Mouse (Mus musculus): Measurements from ENCODE around the gene Map4k1.
A peak's percentile ranks its signal among the peaks of the same experiment; 100 is the strongest.

The Map4k1 gene

DNA sequence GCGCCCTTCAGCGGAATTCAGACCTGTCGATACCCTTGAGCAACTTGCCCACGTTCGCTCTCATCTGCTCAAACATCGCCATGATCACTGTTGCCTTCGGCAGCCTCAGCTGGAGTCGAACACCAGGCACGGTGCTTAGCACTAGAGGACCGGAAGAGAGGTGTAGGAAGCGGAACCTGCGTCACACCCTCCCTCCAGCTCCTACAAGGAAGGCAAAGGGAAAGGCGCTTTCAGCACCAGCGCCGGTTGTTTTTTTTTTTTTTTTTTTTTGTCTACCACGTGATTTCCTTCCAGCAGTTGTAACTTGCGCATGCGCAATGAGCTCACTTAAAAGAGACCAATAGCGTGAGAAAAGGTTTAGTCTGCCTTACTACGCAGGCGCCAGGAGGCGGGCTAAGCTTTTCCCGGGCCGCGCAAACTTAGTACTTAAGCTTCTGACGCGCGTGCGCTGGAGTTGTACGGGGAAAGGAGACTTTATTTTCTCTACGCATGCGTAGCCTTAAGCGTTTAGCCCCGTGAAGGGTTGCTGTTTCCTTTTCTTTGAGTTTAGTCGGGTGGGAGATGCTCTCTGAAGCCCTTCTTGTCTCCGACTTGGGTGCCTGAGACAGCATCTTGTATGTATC lies at the start of gene Map4k1, which contains the start of gene Eif3k:
Map4k1 (plus strand) TSS at position 400 of the 623 bp plus-strand sequence.
Eif3k (minus strand) TSS at position 214 of the 623 bp plus-strand sequence.
- peak; percentile 97 for DNase-seq

- no peak for DNase-seq
Observed at GRCm38 (mm10) chr7:28932421-28933041, 49.3 kb upstream of the Map4k1 start.

DNA sequence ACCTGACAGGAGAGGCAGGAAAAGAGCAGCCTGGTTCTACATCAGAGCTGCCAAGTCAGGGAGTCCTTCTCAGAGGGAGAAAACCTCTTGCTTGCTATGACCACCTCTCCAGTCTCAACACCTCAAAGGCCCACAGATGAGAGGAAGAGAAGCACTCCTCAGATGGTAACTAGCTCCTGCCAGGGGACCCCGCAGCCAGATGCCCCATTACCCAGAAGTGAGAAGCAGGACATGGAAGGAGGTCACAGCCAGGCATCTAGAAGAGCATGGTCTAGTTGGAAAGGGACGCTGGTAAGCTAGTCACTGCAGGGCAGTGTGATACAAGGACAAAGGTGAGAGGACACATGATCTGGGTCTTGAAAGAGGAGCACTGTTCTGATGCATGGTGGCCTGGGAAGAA lies 48.0 kb upstream of the Map4k1 start:
- no peak for DNase-seq

GRCm38 (mm10) chr7:28936787-28937186 lies 45.1 kb upstream of the Map4k1 start:
- DNase-seq: no peak

GRCm38 (mm10) chr7:28938654-28939053 lies 43.2 kb upstream of the Map4k1 start:
- DNase-seq: no peak

DNA sequence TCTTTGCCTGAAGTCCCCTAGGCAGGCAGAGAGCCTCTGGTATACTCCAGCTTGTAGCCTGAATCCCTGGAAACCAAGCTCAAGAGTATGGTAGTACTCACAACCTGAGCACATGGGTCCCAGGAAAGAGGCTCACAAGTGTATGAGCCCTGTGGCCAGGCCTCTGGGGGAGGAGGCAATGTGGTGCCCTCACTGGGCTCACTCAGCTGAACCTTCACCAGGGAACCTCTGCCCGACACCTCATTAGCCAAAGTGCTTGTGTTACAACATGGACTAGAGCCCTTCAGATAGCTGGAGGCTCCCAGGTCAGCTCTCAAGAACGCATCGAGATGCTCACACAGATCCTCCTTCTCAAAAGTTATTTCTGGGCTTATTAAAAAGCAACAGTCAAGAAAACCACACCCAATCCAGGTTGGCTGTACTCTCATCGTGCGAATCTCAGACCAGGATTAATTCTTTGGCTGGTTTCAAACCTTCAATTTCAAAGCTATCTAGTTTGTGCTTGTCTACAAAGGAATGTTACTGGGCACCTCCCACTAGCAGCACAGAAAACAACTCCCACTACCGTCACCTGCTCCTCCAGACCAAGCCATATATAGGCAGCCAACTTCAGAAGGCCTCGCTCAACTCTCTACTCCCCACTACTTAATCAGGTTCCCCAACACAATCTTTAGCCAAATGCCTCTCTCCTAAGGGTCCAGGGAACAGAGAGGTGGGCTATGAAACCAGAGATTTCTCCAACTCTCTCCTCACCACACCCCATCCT lies 42.2 kb upstream of the Map4k1 start:
- no peak for DNase-seq

DNA sequence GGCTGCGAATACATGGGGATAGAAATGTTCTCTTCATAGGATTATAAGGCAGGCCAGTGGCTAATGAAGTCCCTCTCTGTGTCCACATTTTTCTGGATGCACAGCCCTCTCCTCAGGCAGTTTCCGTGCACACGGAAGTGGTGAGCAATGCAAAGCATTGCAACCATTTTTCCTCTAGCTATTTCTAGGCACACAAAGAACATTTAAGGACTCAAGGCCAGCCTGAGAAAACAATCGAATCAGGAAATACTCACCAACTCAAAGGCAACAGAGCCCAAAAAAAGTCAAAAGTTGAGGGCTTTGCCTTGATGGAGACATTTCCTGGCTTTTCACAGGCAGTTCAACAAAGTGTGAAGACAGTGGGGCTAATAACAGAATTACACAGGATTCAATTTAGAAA lies 40.7 kb upstream of the Map4k1 start:
- no peak for DNase-seq

- DNase-seq: no peak
Observed at GRCm38 (mm10) chr7:28941542-28941941, 40.3 kb upstream of the Map4k1 start.

- DNase-seq: peak; percentile 18
Observed at GRCm38 (mm10) chr7:28943451-28944180, 38.2 kb upstream of the Map4k1 start.

DNA sequence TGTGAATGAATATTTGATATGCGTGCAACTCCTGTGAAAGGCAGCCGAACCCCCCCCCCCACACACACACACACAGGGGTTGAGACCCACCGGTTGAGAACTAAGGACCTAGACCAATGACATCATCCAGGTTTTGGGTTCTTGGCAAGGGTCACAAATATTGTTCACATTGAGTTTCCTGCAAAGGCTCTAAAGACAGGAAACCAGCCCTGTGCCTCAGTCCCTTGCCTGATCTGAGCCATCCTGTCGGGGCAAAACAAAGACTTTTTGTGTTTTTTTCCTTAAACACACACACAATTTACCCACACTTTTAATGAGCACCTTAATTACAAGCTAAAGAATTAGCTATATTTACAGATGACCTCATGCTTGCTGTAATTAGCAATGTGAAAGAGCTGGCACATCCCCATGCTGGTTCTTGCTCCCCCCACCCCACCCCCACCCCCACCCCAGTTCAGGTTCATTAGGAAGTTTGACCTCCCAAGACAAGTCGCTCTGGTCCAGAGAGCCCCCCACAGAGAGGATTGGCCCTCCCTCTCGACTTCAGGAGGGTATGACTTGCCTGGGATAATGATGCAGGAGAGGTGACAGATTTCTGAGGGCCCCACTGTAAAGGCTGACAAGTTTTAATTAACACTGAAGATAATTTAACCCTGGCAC lies 37.0 kb upstream of the Map4k1 start:
- no peak for DNase-seq

GRCm38 (mm10) chr7:28945416-28946270 lies 36.2 kb upstream of the Map4k1 start:
- DNase-seq: no peak

DNA sequence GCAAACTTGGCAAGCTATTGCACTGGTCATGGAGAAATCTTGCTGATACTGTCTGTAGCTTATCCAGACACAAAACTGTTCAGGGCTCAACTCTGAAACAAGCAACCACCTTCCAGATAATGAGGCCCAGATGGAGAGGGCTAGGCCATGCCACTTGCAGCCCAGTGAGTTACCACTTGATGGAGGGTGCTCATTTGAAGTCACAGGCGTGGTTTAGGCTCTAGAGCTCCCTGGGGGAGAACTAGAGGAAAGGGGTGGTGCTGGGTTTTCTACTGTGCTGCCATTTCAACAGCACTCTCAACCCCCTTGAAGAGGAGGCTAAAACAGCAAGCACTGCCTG lies 35.6 kb upstream of the Map4k1 start:
- no peak for DNase-seq

- DNase-seq: no peak
Observed at GRCm38 (mm10) chr7:28948746-28949145, 33.1 kb upstream of the Map4k1 start.

DNA sequence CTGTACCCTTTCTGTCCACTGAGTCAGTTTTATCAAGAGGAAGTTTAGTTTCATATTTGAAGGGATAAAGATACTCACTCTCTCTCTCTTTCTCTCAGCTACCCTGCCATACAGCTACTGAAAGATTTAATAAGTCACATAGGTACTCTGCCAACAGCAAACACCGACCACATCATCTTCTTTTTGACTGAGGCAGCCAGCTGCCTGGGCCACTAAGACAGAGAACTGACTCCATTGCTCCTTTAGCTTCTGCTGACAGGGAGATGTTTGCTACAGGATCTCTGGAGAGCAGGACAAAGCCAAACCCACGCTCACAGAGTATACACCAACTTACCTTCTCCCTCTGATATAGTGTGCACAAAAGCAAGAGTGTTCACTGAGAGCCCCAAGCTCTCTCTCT lies 32.6 kb upstream of the Map4k1 start:
- no peak for DNase-seq

DNA sequence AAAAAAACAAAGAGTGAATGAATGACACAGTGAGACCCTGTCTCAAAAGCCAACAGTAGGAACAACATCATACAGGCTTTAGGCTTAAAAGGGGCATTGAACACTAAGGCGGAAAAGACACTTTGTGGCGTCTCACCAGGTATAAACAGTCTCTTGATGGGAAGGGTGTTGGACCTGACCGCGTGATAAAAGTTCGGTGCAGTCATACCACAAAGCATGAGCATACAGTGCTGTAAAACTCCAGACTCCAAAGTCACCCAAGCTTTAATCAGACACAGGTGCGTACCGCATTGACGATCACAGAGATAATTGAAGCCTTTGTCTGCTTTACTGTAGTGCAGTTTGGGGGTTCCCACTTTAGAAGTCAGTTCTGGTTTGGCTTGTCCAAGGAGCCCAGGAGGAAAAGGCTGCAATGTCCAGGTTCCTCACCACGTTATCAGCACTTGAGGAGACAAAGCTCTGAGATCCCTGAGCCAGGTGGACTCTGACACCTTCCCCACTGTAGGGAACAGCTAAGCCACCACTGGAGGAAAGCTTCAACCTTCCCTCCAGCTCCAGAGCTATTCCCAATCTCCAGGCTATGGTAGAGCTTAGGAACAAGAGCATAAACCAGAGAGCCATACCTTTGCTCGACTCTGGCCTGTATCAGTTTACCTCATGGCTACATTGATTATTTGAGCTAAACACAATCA lies 31.4 kb upstream of the Map4k1 start:
- no peak for DNase-seq

DNA sequence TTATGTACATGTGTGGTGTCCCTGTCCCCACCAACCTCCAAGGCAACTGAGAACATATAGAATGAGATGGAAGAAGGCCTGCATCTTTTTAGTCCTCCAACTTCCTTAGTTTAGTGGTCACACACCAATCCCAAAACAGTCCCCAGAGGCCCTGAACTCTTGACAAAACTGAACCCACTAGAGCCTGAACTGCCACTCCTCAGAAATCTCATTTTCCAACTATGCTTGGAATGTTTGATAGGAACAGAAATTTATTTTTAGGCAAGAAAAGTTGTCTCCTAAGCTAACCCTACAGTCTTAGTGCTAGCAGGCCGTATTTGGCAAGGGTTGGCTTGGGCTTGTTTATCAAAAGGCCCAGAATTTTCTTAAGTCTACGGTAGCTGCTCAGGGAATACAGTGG lies 30.1 kb upstream of the Map4k1 start:
- DNase-seq: no peak

DNA sequence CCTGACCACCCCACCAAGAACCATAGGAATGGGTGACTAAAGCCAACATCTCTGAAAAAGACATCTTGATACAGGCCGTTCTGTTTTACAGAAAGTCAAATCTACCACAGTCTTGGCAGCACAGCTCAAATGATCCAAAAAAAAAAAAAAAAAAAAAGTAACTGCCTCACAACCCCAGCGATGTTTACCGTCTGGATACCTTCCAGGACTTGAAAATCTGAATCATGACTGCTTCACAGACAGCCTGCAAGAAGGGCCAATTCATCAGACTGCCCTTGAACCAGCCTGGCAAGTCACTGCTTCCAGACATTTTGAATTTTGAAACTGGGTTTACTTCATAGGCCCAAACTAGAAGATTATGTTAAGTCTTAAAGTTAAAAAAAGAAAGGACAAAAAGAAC lies 29.1 kb upstream of the Map4k1 start:
- DNase-seq: no peak

DNA sequence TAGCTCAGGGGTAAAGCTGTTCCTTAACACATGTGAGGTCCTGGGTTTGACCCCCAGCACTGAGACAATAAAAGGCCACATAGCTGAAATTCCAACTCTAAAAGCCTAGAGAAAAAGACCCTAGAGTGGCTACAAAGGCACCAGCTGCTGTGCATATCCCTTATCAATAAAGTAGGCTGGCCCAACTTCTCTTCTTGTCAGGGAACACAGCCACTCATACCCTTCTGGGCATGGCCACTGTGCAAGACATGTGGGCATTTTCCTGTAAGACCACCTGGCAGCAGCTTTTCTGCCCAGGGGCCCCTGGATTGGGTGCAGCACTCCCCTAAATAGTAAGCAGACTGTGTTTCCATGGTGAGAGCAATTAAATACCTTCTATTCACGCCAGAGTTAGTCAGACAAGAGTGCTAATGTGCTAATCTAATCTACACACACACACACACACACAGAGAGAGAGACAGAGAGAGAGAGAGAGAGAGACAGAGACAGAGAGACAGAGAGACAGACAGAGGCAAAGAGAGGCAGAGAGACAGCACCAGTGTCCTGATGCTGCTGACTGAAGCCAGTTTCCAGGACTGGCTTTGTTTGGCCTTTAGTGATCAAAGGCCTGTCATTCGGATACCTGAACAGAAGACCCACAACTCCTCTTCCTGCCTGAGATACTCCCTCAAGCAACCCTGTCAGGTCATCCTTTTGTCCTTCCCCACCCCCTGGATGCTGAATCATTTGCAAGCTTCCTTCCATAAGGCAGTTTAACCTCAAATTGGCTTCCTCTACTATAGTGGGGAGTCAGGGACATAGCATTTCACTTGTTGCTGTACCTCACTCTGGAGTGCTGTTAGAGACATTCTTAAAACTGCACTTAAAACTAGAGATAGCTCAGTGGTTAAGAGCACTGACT lies 28.1 kb upstream of the Map4k1 start:
- DNase-seq: no peak

DNA sequence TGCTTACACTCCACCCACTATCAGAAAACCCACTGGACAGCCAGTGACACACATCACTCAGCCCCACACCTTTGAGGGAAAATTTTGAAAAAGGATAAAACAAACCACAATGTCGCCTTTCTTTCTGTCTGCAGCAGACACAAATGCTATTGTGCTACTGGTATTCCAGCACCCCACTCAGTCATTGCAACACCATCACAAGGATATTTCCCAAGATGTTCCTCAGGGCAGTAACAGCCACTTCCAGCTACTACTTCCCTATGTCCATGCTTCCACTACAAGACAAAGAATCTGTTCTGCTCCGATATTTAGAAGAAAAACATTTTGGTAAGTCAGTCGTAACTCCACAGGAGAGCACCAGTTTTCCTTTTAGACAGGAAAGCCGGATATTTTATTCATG lies 27.1 kb upstream of the Map4k1 start:
- DNase-seq: no peak

DNA sequence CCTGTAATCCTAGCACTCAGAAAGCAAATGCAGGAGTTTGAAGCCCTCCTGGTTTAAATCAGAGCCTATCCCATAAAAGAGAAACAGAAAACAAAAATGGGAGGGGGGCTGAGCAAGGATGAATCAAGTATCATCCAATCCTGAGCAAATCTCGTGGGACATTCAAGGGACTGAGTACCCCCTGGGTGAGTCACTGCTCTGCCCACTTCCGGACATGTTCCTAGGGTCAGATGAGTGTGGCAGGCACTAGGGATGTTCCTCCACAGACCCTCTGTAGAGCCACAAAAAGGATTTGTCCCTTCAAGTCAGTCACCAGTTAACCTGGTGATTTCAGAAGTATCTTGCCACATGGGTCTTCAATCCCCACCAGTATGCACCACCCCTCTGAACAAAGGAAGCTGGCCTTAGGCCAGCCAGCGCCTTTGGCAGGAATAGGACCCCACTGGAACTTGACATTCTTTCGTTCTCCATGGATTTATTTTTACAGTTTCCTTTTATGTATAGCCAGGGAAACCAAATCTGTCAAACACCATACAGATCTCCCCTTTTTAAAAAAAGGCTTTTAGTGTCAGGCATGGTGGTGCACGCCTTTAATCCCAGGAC lies 26.5 kb upstream of the Map4k1 start:
- DNase-seq: no peak
